Mouse (Mus musculus): Measurements from ENCODE around the gene Xpo1.

Gene Xpo1

GRCm38 (mm10) chr11:23255427-23256193, at the start of gene Xpo1:
TSS of gene Xpo1 (plus strand) at chr11:23256041.
- in situ Hi-C loops (cut with MboI; ENCODE audit: unreplicated experiment in 2 of 2): loop anchor here (25.0 kb wide), 3 partner anchors 393 to 1018 kb away; partner anchors contain the start of gene B3gnt2 (in 1 of the 2)

- in situ Hi-C loops (cut with MboI; ENCODE audit: unreplicated experiment in 2 of 2): no loop called here
These were observed 46.1 kb upstream of the Xpo1 start for GRCm38 (mm10) chr11:23209717-23210116.

DNA sequence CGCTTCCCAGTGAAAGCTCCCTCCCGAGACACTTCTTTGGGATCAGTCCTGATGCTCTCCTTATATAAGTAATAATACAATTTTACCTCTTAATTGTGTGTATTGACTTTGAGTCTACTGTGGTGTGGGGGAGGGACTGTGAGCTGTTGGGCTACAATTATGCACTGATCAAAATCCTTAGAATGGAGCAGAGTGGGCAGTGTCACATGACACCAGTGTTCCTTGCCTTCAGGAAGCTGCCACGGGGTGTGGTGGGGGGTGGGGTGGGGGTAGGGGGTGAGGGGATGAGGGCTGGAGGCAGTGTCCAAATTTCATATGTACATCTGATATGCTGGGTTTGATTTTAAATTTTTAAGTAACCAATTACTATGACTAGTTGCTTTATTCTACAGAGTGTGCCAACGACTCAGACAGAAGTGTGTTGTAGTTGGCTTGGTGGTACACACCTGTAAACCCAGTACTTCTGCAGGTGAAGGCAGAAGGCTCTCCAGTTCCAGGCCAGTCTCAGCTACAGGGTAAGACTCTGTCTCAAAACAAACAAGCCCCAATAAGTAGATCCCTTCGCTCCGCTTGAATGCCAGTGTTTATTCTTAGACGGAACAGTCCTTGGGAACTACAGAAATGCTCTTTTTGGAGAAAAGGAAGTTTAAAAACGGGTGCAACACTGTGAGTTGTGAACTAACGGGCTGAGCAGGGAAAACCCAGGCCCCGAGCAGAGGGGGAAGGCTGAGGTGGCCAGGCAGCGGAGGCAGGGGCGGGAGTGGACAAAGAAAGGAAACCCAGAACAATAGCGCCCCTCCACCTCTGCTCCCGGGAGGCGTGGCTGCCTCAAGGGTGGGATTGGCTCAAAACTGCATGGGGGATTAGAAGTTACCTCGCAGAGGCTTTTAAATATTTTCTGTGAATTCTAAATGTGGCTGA, 45.0 kb upstream of the Xpo1 start:
- in situ Hi-C loops (cut with MboI; ENCODE audit: unreplicated experiment in 2 of 2): no loop called here

GRCm38 (mm10) chr11:23217430-23217829, 38.4 kb upstream of the Xpo1 start:
- in situ Hi-C loops (cut with MboI; ENCODE audit: unreplicated experiment in 2 of 2): no loop called here

DNA sequence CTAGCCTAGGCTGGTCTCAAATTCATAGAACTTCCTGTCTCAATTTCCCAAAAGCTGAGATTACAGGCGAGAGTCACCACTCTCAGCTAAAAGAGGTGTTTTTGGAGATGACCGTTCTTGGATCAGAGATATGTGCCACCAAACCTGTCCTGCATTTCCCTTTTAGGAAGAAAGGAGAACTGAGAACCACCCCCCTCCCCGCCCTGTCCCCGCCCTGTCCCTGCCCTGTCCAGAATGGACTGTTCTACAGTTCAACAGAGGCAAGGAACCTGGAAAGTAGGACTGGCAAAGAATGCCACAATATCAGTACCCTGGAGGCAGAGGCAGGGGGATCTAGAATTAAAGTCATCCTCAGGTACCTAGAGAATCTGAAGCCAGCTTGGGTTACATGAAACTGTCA, 19.8 kb upstream of the Xpo1 start:
- in situ Hi-C loops (cut with MboI; ENCODE audit: unreplicated experiment in 2 of 2): no loop called here

GRCm38 (mm10) chr11:23253931-23254330, 1.9 kb upstream of the Xpo1 start:
- in situ Hi-C loops (cut with MboI; ENCODE audit: unreplicated experiment in 2 of 2): loop anchor here (25.0 kb wide), 3 partner anchors 392 to 1017 kb away; partner anchors contain the start of gene B3gnt2 (in 1 of the 2)

- in situ Hi-C loops (cut with MboI; ENCODE audit: unreplicated experiment in 2 of 2): loop anchor here (25.0 kb wide), 3 partner anchors 392 to 1017 kb away; partner anchors contain the start of gene B3gnt2 (in 1 of the 2)
These were observed 1.3 kb upstream of the Xpo1 start for GRCm38 (mm10) chr11:23254548-23254947.

DNA sequence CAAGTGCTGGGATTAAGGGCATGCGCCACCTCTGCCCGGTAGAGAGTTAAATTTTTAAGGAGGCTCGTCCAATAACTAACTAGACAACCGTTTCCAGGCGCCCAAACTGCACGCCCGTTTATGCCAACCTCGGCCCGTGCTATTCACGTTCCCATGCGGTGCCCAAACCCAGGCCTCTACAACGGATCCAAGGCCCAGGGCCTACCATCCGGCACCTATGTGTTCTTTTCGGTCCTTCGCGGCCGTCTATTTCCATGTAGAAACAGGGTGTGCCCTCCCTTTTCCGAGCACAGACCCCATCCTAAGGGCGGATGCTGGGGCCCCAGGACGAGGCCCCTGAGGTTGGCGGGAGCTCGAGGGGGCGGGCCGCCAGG, 801 bp upstream of the Xpo1 start:
- in situ Hi-C loops (cut with MboI; ENCODE audit: unreplicated experiment in 2 of 2): loop anchor here (25.0 kb wide), 3 partner anchors 393 to 1018 kb away; partner anchors contain the start of gene B3gnt2 (in 1 of the 2)

GRCm38 (mm10) chr11:23256194-23256802, 457 bp downstream of the Xpo1 start:
- in situ Hi-C loops (cut with MboI; ENCODE audit: unreplicated experiment in 2 of 2): loop anchor here (25.0 kb wide), 3 partner anchors 394 to 1019 kb away; partner anchors contain the start of gene B3gnt2 (in 1 of the 2)

- in situ Hi-C loops (cut with MboI; ENCODE audit: unreplicated experiment in 2 of 2): loop anchor here (25.0 kb wide), 3 partner anchors 395 to 1020 kb away; partner anchors contain the start of gene B3gnt2 (in 1 of the 2)
These were observed 1.2 kb downstream of the Xpo1 start for GRCm38 (mm10) chr11:23256803-23257704.

DNA sequence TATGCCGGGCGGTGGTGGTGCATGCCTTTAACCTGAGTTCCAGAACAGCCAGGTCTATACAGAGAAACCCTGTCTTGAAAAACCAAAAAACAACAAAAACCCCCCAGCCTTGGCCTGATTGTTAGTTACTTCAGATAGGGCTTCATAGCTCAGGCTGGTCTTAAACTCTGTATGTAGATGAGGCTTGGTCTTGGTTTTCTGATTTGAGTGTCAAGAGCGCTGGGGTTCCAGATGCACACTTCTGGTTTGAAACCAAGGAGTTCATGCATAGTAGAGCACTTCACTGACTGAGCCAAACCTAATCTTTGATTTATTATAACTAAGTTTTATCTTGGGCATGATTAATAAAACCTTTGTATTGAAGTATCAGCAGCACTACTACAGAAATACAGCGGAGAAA, 3.2 kb downstream of the Xpo1 start:
- in situ Hi-C loops (cut with MboI; ENCODE audit: unreplicated experiment in 2 of 2): loop anchor here (25.0 kb wide), 3 partner anchors 397 to 1022 kb away; partner anchors contain the start of gene B3gnt2 (in 1 of the 2)

DNA sequence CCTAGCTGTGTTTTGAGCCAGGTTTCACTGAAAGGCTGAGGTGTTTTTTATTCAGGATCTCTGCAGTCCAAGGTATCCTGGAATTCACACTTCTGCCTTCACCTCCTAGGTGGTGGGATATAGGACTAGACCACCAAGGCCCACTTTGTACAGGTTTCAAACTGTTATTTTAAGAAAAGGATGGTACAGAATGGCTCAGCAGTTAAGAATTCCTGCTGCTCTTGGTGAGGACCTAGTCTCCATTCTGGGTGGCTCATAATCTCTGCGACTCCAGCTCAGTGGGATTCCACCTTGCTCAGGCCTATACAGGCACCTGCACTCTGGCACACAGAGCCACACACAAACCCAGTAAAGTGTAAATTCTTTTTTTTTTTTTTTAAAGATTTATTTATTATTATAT, 3.6 kb downstream of the Xpo1 start:
- in situ Hi-C loops (cut with MboI; ENCODE audit: unreplicated experiment in 2 of 2): loop anchor here (25.0 kb wide), 3 partner anchors 397 to 1022 kb away; partner anchors contain the start of gene B3gnt2 (in 1 of the 2)

DNA sequence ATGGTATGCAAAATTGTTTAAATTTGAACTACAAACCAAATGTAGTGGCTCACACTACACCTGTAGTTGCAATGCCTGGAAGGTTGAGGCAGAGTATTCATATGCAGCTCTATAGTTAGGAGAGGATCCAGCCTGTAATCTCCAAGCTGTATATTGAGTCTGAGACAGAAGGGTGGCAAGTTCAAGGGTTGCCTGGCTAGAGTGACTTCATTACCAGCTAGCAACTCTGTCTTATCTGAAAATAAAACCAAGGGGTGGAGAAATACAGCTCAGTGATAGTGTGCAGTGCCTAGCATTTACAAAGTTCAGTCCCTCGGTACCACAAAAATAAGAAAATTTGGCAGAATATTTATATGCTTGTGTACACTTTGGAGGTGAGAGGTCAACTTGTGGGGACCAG, 4.3 kb downstream of the Xpo1 start:
- in situ Hi-C loops (cut with MboI; ENCODE audit: unreplicated experiment in 2 of 2): loop anchor here (25.0 kb wide), 3 partner anchors 398 to 1023 kb away; partner anchors contain the start of gene B3gnt2 (in 1 of the 2)

DNA sequence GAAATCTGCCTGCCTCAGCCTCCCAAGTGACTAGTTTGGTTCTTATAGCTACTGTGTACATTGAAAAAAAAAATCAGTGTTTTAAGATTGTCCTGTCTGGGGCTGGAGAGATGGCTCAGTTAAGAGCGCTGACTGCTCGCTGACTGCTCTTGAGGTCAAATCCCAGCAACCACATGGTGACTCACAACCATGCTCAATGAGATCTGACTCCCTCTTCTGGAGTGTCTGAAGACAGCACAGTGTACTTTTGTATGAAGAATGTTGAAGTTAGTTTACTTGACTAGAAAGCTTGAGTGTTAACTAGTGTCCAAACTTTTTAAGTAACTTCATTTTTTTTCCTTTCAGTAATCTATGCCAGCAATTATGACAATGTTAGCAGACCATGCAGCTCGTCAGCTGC, 5.6 kb downstream of the Xpo1 start:
- in situ Hi-C loops (cut with MboI; ENCODE audit: unreplicated experiment in 2 of 2): loop anchor here (25.0 kb wide), 3 partner anchors 399 to 1024 kb away; partner anchors contain the start of gene B3gnt2 (in 1 of the 2)

DNA sequence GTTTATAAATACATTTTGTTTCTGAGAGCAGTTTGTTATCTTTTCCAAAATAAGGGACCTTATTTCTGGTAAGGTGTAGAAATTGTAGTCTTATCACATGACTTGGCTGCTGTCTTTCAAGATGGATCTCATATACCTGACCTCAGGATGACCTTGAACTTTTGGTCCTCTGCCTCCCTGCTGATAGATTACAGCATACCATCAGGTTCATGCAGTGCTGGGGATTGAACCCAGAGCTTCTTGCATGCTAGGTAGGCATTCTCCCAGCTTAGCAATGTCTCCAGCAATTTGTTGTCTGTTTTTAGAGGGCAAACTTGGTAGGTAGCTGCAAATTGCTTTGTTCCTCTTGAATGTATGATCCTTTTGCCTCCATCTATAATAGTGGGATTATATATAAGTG, 9.1 kb downstream of the Xpo1 start:
- in situ Hi-C loops (cut with MboI; ENCODE audit: unreplicated experiment in 2 of 2): loop anchor here (25.0 kb wide), 3 partner anchors 403 to 1028 kb away; partner anchors contain the start of gene B3gnt2 (in 1 of the 2)

DNA sequence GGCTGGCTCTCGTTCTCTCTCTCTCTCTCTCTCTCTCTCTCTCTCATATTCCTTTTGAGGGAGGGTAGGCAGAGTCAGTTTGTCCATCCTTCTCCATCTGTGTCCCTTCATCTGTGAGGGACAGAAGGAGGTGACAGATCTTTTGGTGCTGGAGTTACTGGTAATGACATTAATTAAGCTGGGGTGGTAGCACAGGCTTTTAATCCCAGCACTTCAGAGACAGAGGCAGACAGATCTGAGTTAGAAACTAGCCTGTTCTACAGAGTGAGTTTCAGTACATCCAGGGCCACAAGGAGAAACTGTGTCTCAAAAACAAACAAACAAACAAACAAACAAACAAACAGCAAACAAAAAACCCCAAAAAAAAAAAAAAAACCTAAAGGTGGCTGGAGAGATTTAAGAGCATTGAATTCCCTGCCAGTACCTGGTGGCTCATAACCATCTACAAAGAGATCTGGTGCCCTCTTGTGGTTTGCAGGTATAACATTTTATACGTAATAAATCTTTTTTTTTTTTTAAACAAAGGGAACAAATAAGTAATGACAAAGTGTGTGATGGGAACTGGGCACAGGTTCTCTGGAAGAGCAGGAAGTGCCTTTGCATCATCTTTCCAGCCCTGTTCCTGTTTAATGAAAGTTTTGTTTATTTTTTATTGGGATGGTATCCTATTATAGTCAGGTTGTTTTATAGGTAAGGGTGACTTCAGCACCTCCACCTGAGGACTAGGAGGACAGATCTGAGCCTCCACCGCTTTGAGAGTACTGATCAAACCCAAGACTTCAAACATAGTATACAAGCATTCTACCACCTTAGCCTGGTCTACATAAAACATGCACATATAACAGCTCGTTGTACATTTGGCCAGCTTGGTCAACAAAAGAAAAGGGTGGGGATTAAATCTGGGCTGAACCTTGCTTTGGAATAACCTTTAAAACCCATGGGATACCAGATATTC, 16.2 kb downstream of the Xpo1 start:
- in situ Hi-C loops (cut with MboI; ENCODE audit: unreplicated experiment in 2 of 2): loop anchor here (5.0 to 25.0 kb wide), 7 partner anchors 120 to 1047 kb away; partner anchors contain the start of gene B3gnt2 (in 1 of the 2)

DNA sequence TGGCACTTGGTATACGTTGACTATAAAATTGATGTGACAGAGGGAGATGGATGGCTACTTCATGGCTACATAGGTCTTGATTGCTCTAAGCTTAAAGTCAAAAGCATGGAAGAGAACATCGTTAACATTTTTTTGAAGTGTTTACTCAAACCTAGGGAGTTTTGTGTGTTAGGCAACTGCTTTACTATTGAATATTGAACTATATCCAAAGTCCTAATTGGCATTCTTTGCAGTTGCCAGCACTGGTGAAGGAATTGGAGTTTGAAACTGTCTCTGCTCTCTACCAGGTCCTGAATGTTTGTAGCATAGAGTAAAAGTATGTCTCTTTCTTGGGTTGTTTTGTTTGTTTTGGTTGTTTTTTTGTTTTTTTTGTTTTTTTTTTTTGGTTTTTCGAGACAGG, 19.9 kb downstream of the Xpo1 start:
- in situ Hi-C loops (cut with MboI; ENCODE audit: unreplicated experiment in 2 of 2): loop anchor here (10.0 kb wide), 2 partner anchors 641 to 1051 kb away; no protein-coding TSS in a partner anchor

GRCm38 (mm10) chr11:23284469-23284868, 28.6 kb downstream of the Xpo1 start:
- in situ Hi-C loops (cut with MboI; ENCODE audit: unreplicated experiment in 2 of 2): loop anchor here in 1 of 2 experiments (10.0 kb wide), 1 partner anchor 640 kb away; no protein-coding TSS in a partner anchor

All from v-Abl transformed pro-B cells (cell line).